Mouse (Mus musculus): ENCODE data around the gene Wnk2. TPM values are rescaled to one million over a fixed set of nuclear protein-coding genes. Genes with fewer than 3 reads are reported as not detected.

The Wnk2 gene
- polyA plus RNA-seq, 1 experiment from 2014 or later, result 1.0 TPM

DNA sequence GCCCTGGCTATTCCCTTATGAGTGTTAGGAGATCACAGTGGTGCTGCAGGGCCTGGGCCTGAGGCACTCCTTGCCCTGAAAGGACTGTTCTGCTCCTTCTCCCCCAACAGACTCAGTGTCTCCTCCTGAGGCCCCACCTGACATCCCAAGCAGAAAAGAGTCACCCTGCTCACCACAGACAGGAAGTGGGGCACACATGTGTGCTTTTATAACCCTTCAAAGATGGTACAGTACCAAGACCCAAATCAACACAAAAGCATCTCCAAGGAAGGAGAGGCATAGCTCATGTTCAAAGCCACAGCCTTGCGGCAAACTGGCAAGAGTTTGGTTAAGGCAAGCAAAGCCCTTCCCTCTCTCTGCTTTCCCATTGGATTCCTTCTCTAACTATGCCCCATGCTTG, 57.6 kb downstream of the Wnk2 start:
- H3K4me3 ChIP-seq (ENCODE audit: low read depth, low read length), result no peak overlapping the region

DNA sequence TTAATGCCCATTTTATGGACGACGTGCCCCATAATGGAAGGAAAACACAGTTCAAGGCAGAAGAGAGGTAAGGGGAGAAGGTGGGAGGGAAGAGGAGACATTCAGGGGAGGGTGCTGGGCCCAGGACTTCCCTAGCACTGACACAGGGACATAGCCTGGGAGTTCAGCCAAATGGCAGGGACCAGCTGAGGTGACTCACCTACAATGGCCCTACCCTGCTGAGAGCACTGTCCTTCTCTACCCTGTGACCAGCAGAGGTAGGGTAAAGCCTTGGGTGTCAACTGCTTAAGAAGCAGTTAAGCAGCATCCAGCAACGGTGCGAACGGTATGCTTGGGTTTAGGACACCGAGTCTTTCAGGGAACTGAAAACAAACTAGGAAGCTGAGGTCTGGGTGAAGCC, 58.9 kb downstream of the Wnk2 start:
- DNase-seq (ENCODE audit: low spot score), result no peak
- no peak for ATAC-seq (ENCODE audit: insufficient number of reproducible peaks, low FRiP score, low TSS enrichment, low read depth)
- 84% methylated on average over 6 of the region's 6 CpGs for WGBS
- Histone ChIP-seq H3K9me3 (ENCODE audit: control insufficient read depth, low read length) (no peaks in the 10 kb centered on the region), H3K4me3 (ENCODE audit: low read depth, low read length) (no peak overlapping the region), H3K27me3 (ENCODE audit: control insufficient read depth, insufficient read depth, low read length) (no peaks in the 10 kb centered on the region), H3K27ac (replicated peaks; ENCODE audit: low read depth, low read length) (no peak overlapping the region), H3K4me1 (ENCODE audit: control insufficient read depth, insufficient read depth, low read length) (no peaks in the 10 kb centered on the region), H3K36me3 (ENCODE audit: control insufficient read depth, insufficient read depth, low read length) (no peaks in the 10 kb centered on the region), H3K9ac (ENCODE audit: low read length) (no peak overlapping the region), H3K4me2 (ENCODE audit: low read depth, severe bottlenecking) (no peak overlapping the region)

More for the DNA sequence above, 57.6 kb downstream of the Wnk2 start:
- Histone ChIP-seq H3K4me1 (ENCODE audit: control insufficient read depth, insufficient read depth, low read length) (no peaks in the 10 kb centered on the region), H3K27ac (replicated peaks; ENCODE audit: low read depth, low read length) (no peak overlapping the region), H3K9ac (ENCODE audit: low read length) (no peak overlapping the region), H3K36me3 (ENCODE audit: control insufficient read depth, insufficient read depth, low read length) (no peaks in the 10 kb centered on the region), H3K27me3 (ENCODE audit: control insufficient read depth, insufficient read depth, low read length) (no peaks in the 10 kb centered on the region), H3K9me3 (ENCODE audit: control insufficient read depth, low read length) (no peaks in the 10 kb centered on the region), H3K4me2 (ENCODE audit: low read depth, severe bottlenecking) (no peak overlapping the region)
- DNase-seq (ENCODE audit: low spot score), result no peak
- WGBS, result 100% methylated on average over 1 of the region's 1 CpGs
- no peak for ATAC-seq (ENCODE audit: insufficient number of reproducible peaks, low FRiP score, low TSS enrichment, low read depth)

GRCm38 (mm10) chr13:49087420-49087819, 60.4 kb downstream of the Wnk2 start:
- Histone ChIP-seq H3K9me3 (ENCODE audit: control insufficient read depth, low read length) (no peaks in the 10 kb centered on the region), H3K4me1 (ENCODE audit: control insufficient read depth, insufficient read depth, low read length) (no peaks in the 10 kb centered on the region), H3K27me3 (ENCODE audit: control insufficient read depth, insufficient read depth, low read length) (no peaks in the 10 kb centered on the region), H3K27ac (replicated peaks; ENCODE audit: low read depth, low read length) (no peak overlapping the region), H3K9ac (ENCODE audit: low read length) (no peak overlapping the region), H3K4me3 (ENCODE audit: low read depth, low read length) (no peak overlapping the region), H3K36me3 (ENCODE audit: control insufficient read depth, insufficient read depth, low read length) (no peaks in the 10 kb centered on the region), H3K4me2 (ENCODE audit: low read depth, severe bottlenecking) (no peak overlapping the region)
- WGBS, result 91% methylated on average over 7 of the region's 7 CpGs
- ATAC-seq (ENCODE audit: insufficient number of reproducible peaks, low FRiP score, low TSS enrichment, low read depth) (no peak), DNase-seq (ENCODE audit: low spot score) (no peak)

DNA sequence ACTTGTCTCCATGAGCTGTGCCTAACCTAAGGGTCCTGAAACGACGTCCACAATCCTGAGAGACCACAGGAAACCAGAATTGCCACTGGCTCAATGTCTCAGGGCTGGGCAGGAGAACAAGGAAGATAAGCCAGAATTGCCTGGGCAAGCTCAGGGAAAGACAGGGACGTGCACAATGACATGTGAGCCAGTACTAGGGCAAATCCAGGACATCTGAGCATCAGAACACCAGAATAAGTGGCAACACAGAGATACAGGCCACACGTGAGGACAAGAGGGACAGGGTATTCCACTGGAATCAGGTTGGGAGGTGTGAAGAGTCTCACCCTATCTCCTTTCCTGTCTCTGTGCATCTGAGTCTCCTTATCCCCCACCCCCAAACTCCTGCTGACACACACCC, 61.4 kb downstream of the Wnk2 start:
- Histone ChIP-seq H3K36me3 (ENCODE audit: control insufficient read depth, insufficient read depth, low read length) (no peaks in the 10 kb centered on the region), H3K9ac (ENCODE audit: low read length) (no peak overlapping the region), H3K4me3 (ENCODE audit: low read depth, low read length) (no peak overlapping the region), H3K4me1 (ENCODE audit: control insufficient read depth, insufficient read depth, low read length) (no peaks in the 10 kb centered on the region), H3K27ac (replicated peaks; ENCODE audit: low read depth, low read length) (no peak overlapping the region), H3K4me2 (ENCODE audit: low read depth, severe bottlenecking) (no peak overlapping the region), H3K27me3 (ENCODE audit: control insufficient read depth, insufficient read depth, low read length) (no peaks in the 10 kb centered on the region), H3K9me3 (ENCODE audit: control insufficient read depth, low read length) (no peaks in the 10 kb centered on the region)
- DNase-seq (ENCODE audit: low spot score), result no peak
- no peak for ATAC-seq (ENCODE audit: insufficient number of reproducible peaks, low FRiP score, low TSS enrichment, low read depth)
- WGBS, result 76% methylated on average over 4 of the region's 4 CpGs

- WGBS, result 90% methylated on average over 9 of the region's 9 CpGs
- Histone ChIP-seq H3K4me3 (ENCODE audit: low read depth, low read length) (no peak overlapping the region), H3K4me1 (ENCODE audit: control insufficient read depth, insufficient read depth, low read length) (no peaks in the 10 kb centered on the region), H3K36me3 (ENCODE audit: control insufficient read depth, insufficient read depth, low read length) (no peaks in the 10 kb centered on the region), H3K9me3 (ENCODE audit: control insufficient read depth, low read length) (no peaks in the 10 kb centered on the region), H3K9ac (ENCODE audit: low read length) (no peak overlapping the region), H3K27ac (replicated peaks; ENCODE audit: low read depth, low read length) (no peak overlapping the region), H3K4me2 (ENCODE audit: low read depth, severe bottlenecking) (no peak overlapping the region), H3K27me3 (ENCODE audit: control insufficient read depth, insufficient read depth, low read length) (no peaks in the 10 kb centered on the region)
- ATAC-seq (ENCODE audit: insufficient number of reproducible peaks, low FRiP score, low TSS enrichment, low read depth) (no peak), DNase-seq (ENCODE audit: low spot score) (no peak)
Observed at GRCm38 (mm10) chr13:49085211-49085610, 62.6 kb downstream of the Wnk2 start.

DNA sequence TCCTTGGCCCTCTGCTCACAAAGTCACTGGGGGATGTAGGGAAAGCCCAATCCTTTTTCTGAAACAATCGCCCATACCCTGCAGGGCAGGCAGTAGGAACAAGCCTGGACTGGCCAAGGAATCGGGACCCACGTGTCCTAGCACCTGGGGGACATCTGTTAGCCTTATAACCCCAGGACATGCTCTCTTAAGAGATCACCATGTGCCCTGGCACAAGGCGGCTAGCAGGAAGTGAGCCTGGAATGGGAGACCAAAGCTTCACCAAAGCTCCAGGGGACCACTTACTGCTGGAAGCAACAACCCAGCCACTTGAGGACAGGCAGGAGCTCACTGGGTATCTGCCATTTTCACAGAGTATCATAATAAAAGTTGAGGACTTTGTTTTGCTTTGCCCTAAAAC, 63.0 kb downstream of the Wnk2 start:
- H3K27me3 ChIP-seq (ENCODE audit: control insufficient read depth, insufficient read depth, low read length), result no peaks in the 10 kb centered on the region
- no peaks in the 10 kb centered on the region for H3K36me3 ChIP-seq (ENCODE audit: control insufficient read depth, insufficient read depth, low read length)
- no peaks in the 10 kb centered on the region for H3K4me1 ChIP-seq (ENCODE audit: control insufficient read depth, insufficient read depth, low read length)
- WGBS, result 70% methylated on average over 4 of the region's 4 CpGs
- H3K4me3 ChIP-seq (ENCODE audit: low read depth, low read length), result no peak overlapping the region
- H3K27ac ChIP-seq (replicated peaks; ENCODE audit: low read depth, low read length), result no peak overlapping the region
- ATAC-seq (ENCODE audit: insufficient number of reproducible peaks, low FRiP score, low TSS enrichment, low read depth) (no peak), DNase-seq (ENCODE audit: low spot score) (no peak)
- H3K9ac ChIP-seq (ENCODE audit: low read length), result no peak overlapping the region
- no peaks in the 10 kb centered on the region for H3K9me3 ChIP-seq (ENCODE audit: control insufficient read depth, low read length)
- no peak overlapping the region for H3K4me2 ChIP-seq (ENCODE audit: low read depth, severe bottlenecking)

GRCm38 (mm10) chr13:49083941-49084340, 63.9 kb downstream of the Wnk2 start:
- Histone ChIP-seq H3K27ac (replicated peaks; ENCODE audit: low read depth, low read length) (no peak overlapping the region), H3K4me1 (ENCODE audit: control insufficient read depth, insufficient read depth, low read length) (no peaks in the 10 kb centered on the region), H3K4me3 (ENCODE audit: low read depth, low read length) (no peak overlapping the region), H3K9ac (ENCODE audit: low read length) (no peak overlapping the region), H3K9me3 (ENCODE audit: control insufficient read depth, low read length) (no peaks in the 10 kb centered on the region), H3K4me2 (ENCODE audit: low read depth, severe bottlenecking) (no peak overlapping the region), H3K27me3 (ENCODE audit: control insufficient read depth, insufficient read depth, low read length) (no peaks in the 10 kb centered on the region), H3K36me3 (ENCODE audit: control insufficient read depth, insufficient read depth, low read length) (no peaks in the 10 kb centered on the region)
- 78% methylated on average over 9 of the region's 9 CpGs for WGBS
- DNase-seq (ENCODE audit: low spot score) (no peak), ATAC-seq (ENCODE audit: insufficient number of reproducible peaks, low FRiP score, low TSS enrichment, low read depth) (no peak)

DNA sequence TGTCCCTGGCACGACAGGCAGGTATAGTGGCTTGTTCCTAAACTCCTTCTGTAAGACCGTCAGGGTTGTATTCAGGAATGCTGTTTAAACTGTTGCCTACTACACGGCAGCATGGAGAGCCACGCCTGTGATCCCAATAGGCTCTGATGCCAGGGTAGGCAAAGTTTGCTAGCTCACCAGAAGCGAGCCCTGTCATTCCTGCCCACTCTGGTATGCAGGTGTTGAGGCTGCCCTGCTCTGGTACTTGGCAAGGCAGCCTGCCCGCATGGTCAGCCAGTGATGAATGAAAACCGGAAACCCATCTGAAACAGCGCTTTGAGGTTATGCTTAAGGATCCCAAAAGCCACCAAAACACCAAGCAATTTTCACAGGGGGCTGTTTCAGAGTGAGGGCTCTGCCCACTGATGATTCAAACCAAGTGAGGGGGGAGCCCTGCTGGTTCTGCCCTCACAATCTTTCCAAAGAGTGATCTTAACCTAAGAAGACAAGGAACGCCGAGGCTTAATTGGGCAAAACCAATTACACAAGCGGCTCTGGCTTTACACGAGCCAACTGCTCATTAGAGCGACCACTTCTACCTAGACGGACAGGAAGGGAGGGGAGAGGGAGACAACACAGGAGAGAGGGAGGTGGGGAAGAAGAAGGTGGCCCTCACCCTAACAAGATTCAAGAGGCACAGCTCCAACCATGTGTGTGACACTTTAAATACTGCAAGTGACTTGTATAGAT, 65.5 kb downstream of the Wnk2 start:
- H3K4me3 ChIP-seq (ENCODE audit: low read depth, low read length), result no peak overlapping the region
- ATAC-seq (ENCODE audit: insufficient number of reproducible peaks, low FRiP score, low TSS enrichment, low read depth) (no peak), DNase-seq (ENCODE audit: low spot score) (no peak)
- H3K27ac ChIP-seq (replicated peaks; ENCODE audit: low read depth, low read length), result no peak overlapping the region
- no peak overlapping the region for H3K9ac ChIP-seq (ENCODE audit: low read length)
- no peaks in the 10 kb centered on the region for H3K27me3 ChIP-seq (ENCODE audit: control insufficient read depth, insufficient read depth, low read length)
- H3K9me3 ChIP-seq (ENCODE audit: control insufficient read depth, low read length), result no peaks in the 10 kb centered on the region
- WGBS, result 70% methylated on average over 14 of the region's 14 CpGs
- H3K36me3 ChIP-seq (ENCODE audit: control insufficient read depth, insufficient read depth, low read length), result no peaks in the 10 kb centered on the region
- H3K4me2 ChIP-seq (ENCODE audit: low read depth, severe bottlenecking), result no peak overlapping the region
- no peaks in the 10 kb centered on the region for H3K4me1 ChIP-seq (ENCODE audit: control insufficient read depth, insufficient read depth, low read length)

DNA sequence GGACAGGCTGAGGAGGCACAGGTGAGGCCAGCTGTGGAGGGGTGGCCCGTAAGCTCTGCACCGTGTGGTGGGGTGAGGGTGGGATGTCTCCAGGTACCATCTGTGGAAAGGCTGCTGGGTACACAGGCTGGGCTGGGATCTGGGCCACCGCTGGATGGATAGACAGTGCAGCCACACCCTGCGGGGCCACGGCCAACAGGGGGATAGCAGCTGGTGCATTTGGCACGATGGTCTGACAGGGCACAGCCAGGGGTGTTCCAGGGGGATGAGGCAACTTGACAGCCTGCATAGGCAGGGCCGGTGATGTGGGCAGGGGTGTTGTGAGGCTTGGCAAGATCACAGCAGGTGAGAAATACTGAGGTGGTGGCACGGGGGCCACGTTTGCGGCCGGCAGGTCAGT, 71.6 kb downstream of the Wnk2 start:
- no peak overlapping the region for H3K4me3 ChIP-seq (ENCODE audit: low read depth, low read length)
- no peaks in the 10 kb centered on the region for H3K27me3 ChIP-seq (ENCODE audit: control insufficient read depth, insufficient read depth, low read length)
- ATAC-seq (ENCODE audit: insufficient number of reproducible peaks, low FRiP score, low TSS enrichment, low read depth) (no peak), DNase-seq (ENCODE audit: low spot score) (no peak)
- no peak overlapping the region for H3K4me2 ChIP-seq (ENCODE audit: low read depth, severe bottlenecking)
- no peaks in the 10 kb centered on the region for H3K36me3 ChIP-seq (ENCODE audit: control insufficient read depth, insufficient read depth, low read length)
- H3K4me1 ChIP-seq (ENCODE audit: control insufficient read depth, insufficient read depth, low read length), result no peaks in the 10 kb centered on the region
- no peaks in the 10 kb centered on the region for H3K9me3 ChIP-seq (ENCODE audit: control insufficient read depth, low read length)
- no peak overlapping the region for H3K27ac ChIP-seq (replicated peaks; ENCODE audit: low read depth, low read length)
- 88% methylated on average over 11 of the region's 11 CpGs for WGBS
- no peak overlapping the region for H3K9ac ChIP-seq (ENCODE audit: low read length)
